Mouse (Mus musculus) MEL (cell line): ENCODE measurements around the gene Cltc. TPM values are rescaled to one million over a fixed set of nuclear protein-coding genes. Genes with fewer than 3 reads are reported as not detected.
A peak's percentile ranks its signal among the peaks of the same experiment; 100 is the strongest.

Source experiments
- DNase-seq: peaks from one replicate; pipeline ENCODE4 v3.0.0; 2011; ENCODE audit warnings: low read depth, low spot score
- H3K27ac ChIP-seq: 2 replicates; pipeline ENCODE4 v1.5.1; 2012; ENCODE audit warnings: low read depth, mild to moderate bottlenecking, control low read depth, low read length, moderate library complexity; ENCODE audit not compliant: control insufficient read depth
- H3K27me3 ChIP-seq, 2 experiments: fragments of 150-350 bp in 1 of 2; sonication (generic) in 1 of 2; 2 replicates each; pipeline ENCODE4 v1.6.1; 2012; ENCODE audit warnings: low read length in 2 of 2, mild to moderate bottlenecking in 2 of 2, improper control_type of control experiment in 1 of 2, moderate library complexity in 1 of 2; ENCODE audit not compliant: insufficient read depth in 2 of 2, control insufficient read depth in 1 of 2
- H3K36me3 ChIP-seq, 2 experiments: 2 replicates each; pipeline ENCODE4 v1.6.1; 2012 to 2014; ENCODE audit warnings: low read length in 2 of 2, improper control_type of control experiment in 1 of 2, inconsistent platforms in 1 of 2, mild to moderate bottlenecking in 1 of 2; ENCODE audit not compliant: insufficient read depth in 2 of 2, control insufficient read depth in 1 of 2
- H3K4me1 ChIP-seq, 2 experiments: fragments of 150-350 bp in 1 of 2; sonication (generic) in 1 of 2; 2 replicates each; pipeline ENCODE4 v1.6.1; 2012; ENCODE audit warnings: low read length in 2 of 2, improper control_type of control experiment in 1 of 2, mild to moderate bottlenecking in 1 of 2; ENCODE audit not compliant: insufficient read depth in 2 of 2, control insufficient read depth in 1 of 2
- H3K4me3 ChIP-seq, 2 experiments: fragments of 150-350 bp in 1 of 2; sonication (generic) in 1 of 2; 2 replicates each; pipeline ENCODE4 v1.5.1; 2012; ENCODE audit warnings: low read depth in 2 of 2, low read length in 2 of 2, mild to moderate bottlenecking in 2 of 2, moderate library complexity in 2 of 2, control low read depth in 1 of 2, improper control_type of control experiment in 1 of 2; ENCODE audit not compliant: control insufficient read depth in 1 of 2, insufficient read depth in 1 of 2
- H3K79me2 ChIP-seq: 2 replicates; pipeline ENCODE4 v1.6.1; 2012; ENCODE audit warnings: mild to moderate bottlenecking, low read length, moderate library complexity; ENCODE audit not compliant: control insufficient read depth, poor library complexity, insufficient read depth
- H3K9ac ChIP-seq: 2 replicates; pipeline ENCODE4 v1.6.1; 2012; ENCODE audit warnings: low read depth, mild to moderate bottlenecking, control low read depth, low read length, moderate library complexity; ENCODE audit not compliant: control insufficient read depth, poor library complexity, severe bottlenecking
- H3K9me3 ChIP-seq: fragments of 150-350 bp; sonication (generic); replicated peaks from 2 replicates; pipeline ENCODE4 v1.6.1; 2012; ENCODE audit warnings: mild to moderate bottlenecking, low read length, improper control_type of control experiment, moderate library complexity; ENCODE audit not compliant: insufficient read depth
- CHD1 ChIP-seq: IDR thresholded peaks from 2 replicates; pipeline ENCODE4 v1.6.1; 2012; ENCODE audit warnings: low read depth, mild to moderate bottlenecking, inconsistent platforms, low read length, improper control_type of control experiment
- CTCF ChIP-seq, 3 experiments: IDR thresholded peaks in 2 of 3; conservative IDR thresholded peaks in 1 of 3; 2 replicates each; pipeline ENCODE4 v1.5.1; 2011 to 2012; ENCODE audit warnings: low read length in 3 of 3, low read depth in 2 of 3, mild to moderate bottlenecking in 2 of 3, improper control_type of control experiment in 1 of 3, inconsistent platforms in 1 of 3, mixed read lengths in 1 of 3, moderate library complexity in 1 of 3; ENCODE audit not compliant: control insufficient read depth in 1 of 3, insufficient read depth in 1 of 3, poor library complexity in 1 of 3, severe bottlenecking in 1 of 3
- EP300 ChIP-seq, 2 experiments: IDR thresholded peaks; 2 replicates each; pipeline ENCODE4 v1.6.1; 2011; ENCODE audit warnings: improper control_type of control experiment in 2 of 2, low read length in 2 of 2, low read depth in 1 of 2, mild to moderate bottlenecking in 1 of 2
- ETS1 ChIP-seq: IDR thresholded peaks from 2 replicates; pipeline ENCODE4 v1.6.1; 2012; ENCODE audit warnings: low read depth, mild to moderate bottlenecking, inconsistent platforms, low read length, improper control_type of control experiment, moderate library complexity
- HCFC1 ChIP-seq: IDR thresholded peaks from 2 replicates; pipeline ENCODE4 v1.6.1; 2012; ENCODE audit warnings: low read depth, mild to moderate bottlenecking, inconsistent platforms, low read length, improper control_type of control experiment, moderate library complexity
- JUND ChIP-seq: IDR thresholded peaks from 2 replicates; pipeline ENCODE4 v1.6.1; 2011; ENCODE audit warnings: low read depth, mild to moderate bottlenecking, improper control_type of control experiment, low read length
- KAT2A ChIP-seq: conservative IDR thresholded peaks from 2 replicates; pipeline ENCODE4 v1.6.1; 2012; ENCODE audit warnings: low read depth, low read length, improper control_type of control experiment, inconsistent platforms
- MAX ChIP-seq: IDR thresholded peaks from 2 replicates; pipeline ENCODE4 v1.6.1; 2011; ENCODE audit warnings: low read length, improper control_type of control experiment
- MYB ChIP-seq: IDR thresholded peaks from 2 replicates; pipeline ENCODE4 v1.6.1; 2011; ENCODE audit warnings: mild to moderate bottlenecking, low read depth, low read length, improper control_type of control experiment
- NRF1 ChIP-seq: IDR thresholded peaks from 2 replicates; pipeline ENCODE4 v1.6.1; 2014; ENCODE audit warnings: low read depth, mild to moderate bottlenecking, inconsistent platforms, low read length, improper control_type of control experiment, moderate library complexity; ENCODE audit not compliant: poor library complexity, insufficient read depth, severe bottlenecking
- POLR2A ChIP-seq, 2 experiments: IDR thresholded peaks; 2 replicates each; pipeline ENCODE4 v1.6.1; 2011 to 2012; ENCODE audit warnings: low read length in 2 of 2, mild to moderate bottlenecking in 2 of 2, control low read depth in 1 of 2, improper control_type of control experiment in 1 of 2, low read depth in 1 of 2, moderate library complexity in 1 of 2; ENCODE audit not compliant: control insufficient read depth in 1 of 2, insufficient read depth in 1 of 2, poor library complexity in 1 of 2
- POLR2AphosphoS5 ChIP-seq: IDR thresholded peaks from 2 replicates; pipeline ENCODE4 v1.6.1; 2012; ENCODE audit warnings: low read depth, borderline replicate concordance, mild to moderate bottlenecking, inconsistent platforms, low read length, moderate library complexity, mixed read lengths
- RAD21 ChIP-seq: IDR thresholded peaks from 2 replicates; pipeline ENCODE4 v1.6.1; 2011; ENCODE audit warnings: mild to moderate bottlenecking, low read depth, low read length, improper control_type of control experiment
- RCOR1 ChIP-seq: IDR thresholded peaks from 2 replicates; pipeline ENCODE4 v1.6.1; 2012; ENCODE audit warnings: low read depth, mild to moderate bottlenecking, inconsistent platforms, low read length, improper control_type of control experiment
- SIN3A ChIP-seq: IDR thresholded peaks from 2 replicates; pipeline ENCODE4 v1.6.1; 2012; ENCODE audit warnings: low read length, improper control_type of control experiment, inconsistent platforms
- TAL1 ChIP-seq: IDR thresholded peaks from 2 replicates; pipeline ENCODE4 v1.6.1; 2012; ENCODE audit warnings: mild to moderate bottlenecking, inconsistent platforms, low read length, moderate library complexity, mixed read lengths
- TCF12 ChIP-seq: IDR thresholded peaks from 2 replicates; pipeline ENCODE4 v1.6.1; 2014; ENCODE audit warnings: low read depth, mild to moderate bottlenecking, inconsistent platforms, low read length, improper control_type of control experiment, moderate library complexity
- USF2 ChIP-seq, 2 experiments: IDR thresholded peaks; 2 replicates each; pipeline ENCODE4 v1.6.1; 2011 to 2012; ENCODE audit warnings: improper control_type of control experiment in 2 of 2, low read length in 2 of 2, borderline replicate concordance in 1 of 2, inconsistent platforms in 1 of 2, low read depth in 1 of 2, mild to moderate bottlenecking in 1 of 2; ENCODE audit not compliant: insufficient read depth in 1 of 2
- ZC3H11A ChIP-seq: IDR thresholded peaks from 2 replicates; pipeline ENCODE4 v1.6.1; 2012; ENCODE audit warnings: low read depth, mild to moderate bottlenecking, inconsistent platforms, low read length, improper control_type of control experiment
- ZNF384 ChIP-seq: IDR thresholded peaks from 2 replicates; pipeline ENCODE4 v1.6.1; 2012; ENCODE audit warnings: low read depth, mild to moderate bottlenecking, inconsistent platforms, low read length, improper control_type of control experiment
- polyA plus RNA-seq, 2 experiments: library from polyadenylated mRNA; stranded (reverse) in 1 of 2; unstranded in 1 of 2; fragments of >175 nt in 1 of 2; fragments of >200 nt in 1 of 2; gene quantifications; 2 replicates each; pipeline versions ENCODE4 v1.2.1 to v1.2.4; 2012; ENCODE audit warnings: low replicate concordance in 2 of 2, low read depth in 1 of 2; ENCODE audit not compliant: insufficient read length in 2 of 2, insufficient read depth in 1 of 2, missing spikeins in 1 of 2
- total RNA-seq: library from RNA; depleted of rRNA; stranded (reverse); fragments of 300-350 nt; gene quantifications from 2 replicates; pipeline ENCODE4 v1.2.3, GENCODE M21; 2012

Gene Cltc
- total and polyA plus RNA-seq, 3 experiments: 149 to 300 (median 205) TPM

DNA sequence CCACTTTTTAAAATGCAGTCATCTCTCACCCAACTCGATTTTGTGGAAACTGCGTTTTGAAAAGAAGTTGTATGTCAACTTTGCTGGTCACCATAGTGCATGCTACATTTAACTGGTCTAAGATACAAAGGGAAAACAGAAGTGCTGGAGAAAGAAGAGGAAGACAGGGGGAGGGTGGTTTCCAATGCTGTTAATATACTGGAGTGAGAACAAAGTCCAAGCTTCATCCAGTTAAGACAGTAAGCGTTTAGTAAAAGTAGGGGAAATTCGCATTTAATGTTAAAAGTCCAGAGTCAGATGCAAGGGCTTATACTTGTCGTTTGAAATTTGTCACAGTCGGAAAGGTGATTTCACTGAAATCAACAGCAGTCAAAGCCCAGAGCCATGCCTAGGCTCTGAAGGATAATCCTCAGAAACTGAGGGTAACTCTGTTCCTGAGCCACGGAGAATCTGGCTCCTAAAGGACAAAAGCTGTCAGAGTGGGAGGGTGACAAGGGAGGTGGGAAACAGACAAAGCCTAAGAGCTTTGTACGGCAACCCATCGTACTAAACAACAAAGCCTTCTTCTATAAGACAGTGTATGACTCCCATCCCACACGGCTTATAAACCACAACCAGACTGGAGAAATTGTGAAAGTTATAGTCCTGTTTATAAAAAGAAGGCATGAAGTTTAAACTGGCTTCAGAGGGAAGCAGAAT, 23.0 kb downstream of the Cltc start:
- H3K4me3 ChIP-seq: no peak overlapping the region
- no peaks in the 10 kb centered on the region for H3K9me3 ChIP-seq
- DNase-seq: no peak
- peaks cover 35% of the 10 kb centered on the region for H3K79me2 ChIP-seq
- no peaks in the 10 kb centered on the region for H3K27me3 ChIP-seq
- TF ChIP-seq MYB (no peak), NRF1 (no peak), JUND (no peak), KAT2A (no peak), USF2 (IDR thresholded peaks at IDR 0.05; ENCODE audit: borderline replicate concordance in 1 of 2, insufficient read depth in 1 of 2, low read depth in 1 of 2, low read length in 2 of 2) (no peak), HCFC1 (no peak), ZC3H11A (no peak), RCOR1 (no peak), MAX (no peak), TAL1 (no peak), RAD21 (no peak), POLR2AphosphoS5 (no peak)
- no peak overlapping the region for H3K9ac ChIP-seq
- no peak overlapping the region for H3K27ac ChIP-seq
- H3K36me3 ChIP-seq: peaks cover 52 to 73% of the 10 kb centered on the region in 2 experiments
- peaks cover 8 to 20% of the 10 kb centered on the region in 2 experiments for H3K4me1 ChIP-seq

DNA sequence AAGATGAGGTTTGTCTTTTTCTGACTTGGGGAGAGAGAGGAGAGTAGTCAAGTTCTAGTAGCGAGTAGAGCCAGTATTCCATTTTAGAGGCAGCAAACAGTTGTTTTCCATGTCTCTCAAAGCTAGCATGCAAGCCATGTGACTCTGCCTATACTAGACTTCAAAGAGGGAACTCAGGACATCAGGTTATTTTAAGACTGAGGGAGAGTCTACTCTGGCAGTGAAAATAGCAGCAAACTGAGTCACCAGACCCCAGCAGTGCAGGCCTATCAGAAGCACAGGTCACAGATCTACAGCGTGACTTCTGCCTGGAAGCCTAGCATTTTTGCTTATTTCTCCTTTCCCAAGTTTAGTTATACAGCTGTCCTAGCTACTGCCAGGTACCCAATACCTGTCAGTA, 25.9 kb downstream of the Cltc start:
- no peak for DNase-seq
- no peaks in the 10 kb centered on the region for H3K27me3 ChIP-seq

DNA sequence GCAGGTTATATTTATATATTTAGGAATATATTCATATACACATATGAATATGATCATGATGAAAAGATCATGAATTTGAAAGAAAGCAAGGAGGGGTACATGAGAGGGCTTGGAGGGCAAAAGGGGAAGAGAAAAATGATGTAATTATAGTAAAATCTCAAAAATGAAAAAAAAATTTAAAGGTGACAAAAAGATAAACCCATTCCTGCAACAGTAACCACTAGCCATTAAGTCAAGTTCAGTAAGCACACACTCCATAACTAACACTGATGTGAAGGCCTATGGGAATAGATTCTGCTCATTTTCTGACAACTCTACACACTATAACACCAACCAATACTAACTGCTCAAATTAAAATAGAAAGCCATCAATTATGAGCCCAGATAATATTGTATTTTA, 31.8 kb downstream of the Cltc start:
- Histone ChIP-seq H3K27ac (no peak overlapping the region), H3K36me3 (peaks cover 23 to 92% of the 10 kb centered on the region in 2 experiments), H3K9me3 (no peaks in the 10 kb centered on the region), H3K27me3 (no peaks in the 10 kb centered on the region), H3K4me3 (no peak overlapping the region), H3K9ac (no peak overlapping the region), H3K4me1 (peaks cover 3 to 21% of the 10 kb centered on the region in 2 experiments; a peak in 3 of 4 replicates), H3K79me2 (peaks cover 2% of the 10 kb centered on the region; the same call in 1 of the 2 replicates)
- no peak for DNase-seq
- TF ChIP-seq ZC3H11A (no peak), MYB (no peak), TCF12 (no peak; the same call in 1 of the 2 replicates), ETS1 (peak; percentile 33; the same call in 1 of the 2 replicates), EP300 (IDR thresholded peaks at IDR 0.05; ENCODE audit: low read depth in 1 of 2, low read length in 2 of 2) (peak in 1 of 2 experiments; percentile 54; a peak in 1 of 4 replicates), CHD1 (no peak), RCOR1 (no peak), ZNF384 (peak; percentile 57), POLR2A (IDR thresholded peaks at IDR 0.05; ENCODE audit: control insufficient read depth in 1 of 2, insufficient read depth in 1 of 2, low read depth in 1 of 2, low read length in 2 of 2, poor library complexity in 1 of 2) (no peak), CTCF (IDR thresholded peaks at IDR 0.05 in 2 of 3, conservative IDR thresholded peaks at IDR 0.05 in 1 of 3; ENCODE audit: control insufficient read depth in 1 of 3, insufficient read depth in 1 of 3, low read depth in 2 of 3, low read length in 3 of 3, poor library complexity in 1 of 3, severe bottlenecking in 1 of 3) (no peak)

More for the DNA sequence above, 25.9 kb downstream of the Cltc start:
- Histone ChIP-seq H3K9ac (no peak overlapping the region), H3K4me3 (no peak overlapping the region), H3K27ac (no peak overlapping the region), H3K36me3 (peaks cover 31 to 80% of the 10 kb centered on the region in 2 experiments), H3K79me2 (peaks cover 18% of the 10 kb centered on the region), H3K4me1 (peaks cover 0 to 8% of the 10 kb centered on the region in 2 experiments; a peak in 2 of 4 replicates), H3K9me3 (no peaks in the 10 kb centered on the region)
- TF ChIP-seq POLR2A (IDR thresholded peaks at IDR 0.05; ENCODE audit: control insufficient read depth in 1 of 2, insufficient read depth in 1 of 2, low read depth in 1 of 2, low read length in 2 of 2, poor library complexity in 1 of 2) (peak in 1 of 2 experiments; percentile 21; a peak in 1 of 4 replicates), SIN3A (no peak)
